Mouse (Mus musculus) stomach, postnatal 0 days (tissue): ENCODE measurements around the gene Limk1. TPM values are rescaled to one million over a fixed set of nuclear protein-coding genes. Genes with fewer than 3 reads are reported as not detected.
A peak's percentile ranks its signal among the peaks of the same experiment; 100 is the strongest.

ENCODE experiments used
- ATAC-seq: fragments of 200-750 bp; cut with Nextera tagmentation; 2 replicates; pipeline ENCODE4 v1.8.0; 2017; ENCODE audit not compliant: low FRiP score, low TSS enrichment
- DNase-seq: peaks from one replicate; pipeline ENCODE4 v3.0.0-alpha.2; 2016; ENCODE audit warnings: low spot score
- H3K27ac ChIP-seq: fragments of 300-500 bp; sonication (generic); replicated peaks from 2 replicates; pipeline ENCODE4 v1.5.1; 2014; ENCODE audit warnings: mild to moderate bottlenecking, control low read depth
- H3K27me3 ChIP-seq: fragments of 300-500 bp; sonication (generic); 2 replicates; pipeline ENCODE4 v1.6.1; 2014; ENCODE audit warnings: low read length; ENCODE audit not compliant: control insufficient read depth, insufficient read depth
- H3K36me3 ChIP-seq: fragments of 300-500 bp; sonication (generic); 2 replicates; pipeline ENCODE4 v1.6.1; 2014; ENCODE audit warnings: low read length, mixed read lengths; ENCODE audit not compliant: control insufficient read depth, insufficient read depth
- H3K4me1 ChIP-seq: fragments of 300-500 bp; sonication (generic); replicated peaks from 2 replicates; pipeline ENCODE4 v1.6.1; 2014; ENCODE audit warnings: antibody characterized with exemption; ENCODE audit not compliant: control insufficient read depth, insufficient read depth
- H3K4me2 ChIP-seq: fragments of 300-500 bp; sonication (generic); replicated peaks from 2 replicates; pipeline ENCODE4 v1.6.1; 2014; ENCODE audit warnings: low read depth, mild to moderate bottlenecking, control low read depth, moderate library complexity
- H3K4me3 ChIP-seq: fragments of 300-500 bp; sonication (generic); 2 replicates; pipeline ENCODE4 v1.5.1; 2014; ENCODE audit warnings: low read depth, low read length, control low read depth
- H3K9ac ChIP-seq: fragments of 300-500 bp; sonication (generic); 2 replicates; pipeline ENCODE4 v1.6.1; 2014; ENCODE audit warnings: mild to moderate bottlenecking, low read length, control low read depth, mixed read lengths
- H3K9me3 ChIP-seq: fragments of 300-500 bp; sonication (generic); 2 replicates; pipeline ENCODE4 v1.6.1; 2016; ENCODE audit warnings: low read length; ENCODE audit not compliant: control insufficient read depth
- CTCF ChIP-seq: IDR thresholded peaks from 2 replicates; pipeline ENCODE4 v1.5.1; 2016; ENCODE audit warnings: antibody characterized with exemption, low read depth, mild to moderate bottlenecking, moderate library complexity
- EP300 ChIP-seq: optimal IDR thresholded peaks from 2 replicates; pipeline ENCODE3; 2016; ENCODE audit warnings: antibody characterized with exemption
- WGBS: fragments of 180-500 bp; shearing (Covaris S2); extraction: QIAGEN DNeasy Blood & Tissue Kit; methylation state at CpG from one replicate; pipeline ENCODE4 v1.1.7; 2014; 5-methylcytosine and 5-hydroxymethylcytosine counted together
- polyA plus RNA-seq: library from polyadenylated mRNA; unstranded; fragments of >200 nt; fragmentation: Nextera tagmentation; extraction: Ambion mirVana; gene quantifications from 2 replicates; pipeline ENCODE4 v1.2.1, GENCODE M21; 2015

Gene Limk1
- polyA plus RNA-seq, 1 experiment from 2014 or later, result 1.9 TPM

DNA sequence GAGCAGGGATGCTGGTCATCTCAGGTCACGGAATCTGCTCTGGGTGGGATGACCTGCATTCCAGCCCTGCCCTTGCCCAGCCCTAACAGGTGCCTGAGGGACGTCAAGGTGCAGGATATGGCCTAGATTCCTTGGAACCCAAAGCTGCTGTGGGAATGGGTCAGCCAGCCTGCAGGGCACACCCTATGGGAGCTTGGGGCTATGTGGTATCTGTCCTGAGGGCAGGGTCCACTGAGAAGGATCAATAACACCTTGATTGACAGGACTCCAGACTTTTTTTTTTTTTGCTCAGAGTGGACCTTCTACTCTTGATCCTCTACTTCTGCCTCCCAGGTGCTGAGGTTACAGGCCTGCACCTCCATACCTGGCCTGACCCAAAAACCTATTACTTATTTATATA lies 41.0 kb downstream of the Limk1 start:
- Histone ChIP-seq H3K4me2 (no peak overlapping the region), H3K9me3 (no peaks in the 10 kb centered on the region), H3K4me1 (0 out of 2 replicates have a peak, but pooled peaks cover 3% of the 10 kb centered on the region), H3K27ac (no peak overlapping the region), H3K9ac (no peak overlapping the region), H3K36me3 (no peaks in the 10 kb centered on the region), H3K4me3 (no peak overlapping the region), H3K27me3 (no peaks in the 10 kb centered on the region)
- no peak for DNase-seq
- WGBS, result 73% methylated on average over 2 of the region's 2 CpGs
- TF ChIP-seq EP300 (no peak), CTCF (no peak)
- no peak for ATAC-seq

DNA sequence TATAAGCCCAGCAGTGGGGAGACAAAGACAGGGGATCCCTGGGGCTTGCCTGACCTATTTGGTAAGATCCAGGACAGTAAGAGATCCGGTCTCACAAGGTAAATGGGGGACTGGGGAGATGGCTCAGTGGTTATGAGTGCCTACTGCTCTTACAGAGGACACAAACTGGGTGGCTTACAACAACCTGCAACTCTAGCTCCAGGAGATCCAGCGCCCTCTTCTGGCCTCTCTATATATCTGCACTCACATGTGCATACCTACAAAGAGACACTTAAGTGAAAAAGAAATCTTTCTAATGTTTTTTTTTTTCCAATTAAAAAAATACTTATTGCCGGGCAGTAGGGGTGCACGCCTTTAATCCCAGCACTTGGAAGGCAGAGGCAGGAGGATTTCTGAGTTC lies 41.9 kb downstream of the Limk1 start:
- TF ChIP-seq EP300, result no peak
- TF ChIP-seq CTCF, result no peak
- WGBS, result 80% methylated on average over 4 of the region's 4 CpGs
- Histone ChIP-seq H3K4me1 (0 out of 2 replicates have a peak, but pooled peaks cover 3% of the 10 kb centered on the region), H3K27ac (no peak overlapping the region), H3K9ac (no peak overlapping the region), H3K9me3 (no peaks in the 10 kb centered on the region), H3K27me3 (no peaks in the 10 kb centered on the region), H3K36me3 (no peaks in the 10 kb centered on the region), H3K4me3 (no peak overlapping the region), H3K4me2 (no peak overlapping the region)
- ATAC-seq (no peak), DNase-seq (no peak)

DNA sequence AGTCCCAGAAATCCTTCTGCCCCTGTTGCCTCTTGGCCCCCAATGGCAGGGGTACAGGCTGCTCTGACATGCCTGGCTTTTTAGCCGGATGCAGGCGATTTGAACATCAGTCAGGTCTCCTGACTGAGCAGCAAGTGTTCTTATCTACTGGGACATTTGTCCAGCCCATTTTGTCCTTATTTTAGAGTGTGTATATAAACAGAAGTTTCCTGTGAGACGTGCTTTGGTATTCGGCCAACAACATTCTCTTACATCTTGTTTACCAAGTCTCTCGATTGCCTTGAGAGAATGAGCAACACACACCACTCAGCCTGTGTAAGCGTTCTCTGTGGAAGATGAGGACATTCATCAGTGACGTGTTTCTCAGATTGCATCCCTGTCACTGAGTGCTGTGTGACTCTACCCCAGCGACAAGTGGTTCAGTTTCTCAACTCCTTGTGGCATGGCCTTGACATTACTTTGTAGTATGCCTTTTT lies 43.7 kb downstream of the Limk1 start:
- 0 out of 2 replicates have a peak, but pooled peaks cover 3% of the 10 kb centered on the region for H3K4me1 ChIP-seq
- H3K9ac ChIP-seq, result no peak overlapping the region
- TF ChIP-seq CTCF, result no peak
- no peak for TF ChIP-seq EP300
- H3K4me3 ChIP-seq, result no peak overlapping the region
- 15% methylated on average over 8 of the region's 8 CpGs for WGBS
- DNase-seq (no peak), ATAC-seq (peak; percentile 72; the same call in 1 of the 2 replicates)
- H3K27ac ChIP-seq, result peak overlapping the region; percentile 61
- no peak overlapping the region for H3K4me2 ChIP-seq
- no peaks in the 10 kb centered on the region for H3K36me3 ChIP-seq
- no peaks in the 10 kb centered on the region for H3K9me3 ChIP-seq
- H3K27me3 ChIP-seq, result no peaks in the 10 kb centered on the region

DNA sequence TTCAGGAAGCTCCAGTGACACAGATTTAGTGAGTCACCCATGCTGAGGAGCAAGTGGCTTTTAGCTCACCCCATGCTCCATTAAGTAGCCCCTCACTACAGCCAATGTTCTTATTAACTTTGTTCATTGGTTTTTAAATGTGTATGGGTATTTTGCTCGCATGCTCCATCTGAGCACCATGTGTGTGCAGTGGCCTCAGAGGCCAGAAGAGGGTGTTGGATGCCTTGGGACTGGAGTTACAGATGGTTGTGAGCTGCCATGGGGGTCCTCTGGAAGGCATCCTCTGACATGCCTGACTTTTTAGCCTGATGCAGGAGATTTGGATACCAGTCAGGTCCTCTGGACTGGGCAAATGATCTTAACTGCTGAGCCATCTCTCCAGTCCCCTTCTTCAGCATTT lies 44.3 kb downstream of the Limk1 start:
- TF ChIP-seq CTCF (peak; percentile 44), EP300 (no peak)
- peak overlapping the region; percentile 61; the same call in 1 of the 2 replicates for H3K27ac ChIP-seq
- ATAC-seq, result no peak
- no peak for DNase-seq
- H3K9me3 ChIP-seq, result no peaks in the 10 kb centered on the region
- 0 out of 2 replicates have a peak, but pooled peaks cover 3% of the 10 kb centered on the region for H3K4me1 ChIP-seq
- no peaks in the 10 kb centered on the region for H3K36me3 ChIP-seq
- H3K4me2 ChIP-seq, result no peak overlapping the region
- H3K27me3 ChIP-seq, result no peaks in the 10 kb centered on the region
- H3K9ac ChIP-seq, result no peak overlapping the region
- 95% methylated on average over 1 of the region's 1 CpGs for WGBS
- no peak overlapping the region for H3K4me3 ChIP-seq

DNA sequence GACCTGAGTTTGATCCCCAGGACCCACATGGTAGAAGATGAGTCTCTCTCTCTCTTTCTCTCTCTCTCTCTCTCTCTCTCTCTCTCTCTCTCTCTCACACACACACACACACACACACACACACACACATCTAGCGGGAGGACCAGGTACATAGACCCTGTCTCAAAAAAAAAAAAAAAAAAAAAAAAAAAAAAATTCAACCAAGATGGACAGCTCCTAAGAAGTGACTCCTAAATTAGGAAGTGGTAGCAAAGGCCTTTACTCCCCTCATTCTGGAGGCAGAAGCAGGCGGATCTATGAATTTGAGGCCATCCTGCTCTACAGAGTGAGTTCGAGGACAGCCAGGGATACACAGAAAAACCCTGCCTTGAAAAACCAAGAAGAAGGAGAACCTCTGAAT lies 48.0 kb downstream of the Limk1 start:
- Histone ChIP-seq H3K27ac (no peak overlapping the region), H3K27me3 (no peaks in the 10 kb centered on the region), H3K9me3 (no peaks in the 10 kb centered on the region), H3K4me1 (0 out of 2 replicates have a peak, but pooled peaks cover 3% of the 10 kb centered on the region), H3K9ac (no peak overlapping the region), H3K36me3 (peaks cover 1% of the 10 kb centered on the region; the same call in 1 of the 2 replicates), H3K4me2 (no peak overlapping the region), H3K4me3 (no peak overlapping the region)
- 92% methylated on average over 3 of the region's 3 CpGs for WGBS
- TF ChIP-seq CTCF, result no peak
- no peak for TF ChIP-seq EP300
- no peak for DNase-seq
- no peak for ATAC-seq

DNA sequence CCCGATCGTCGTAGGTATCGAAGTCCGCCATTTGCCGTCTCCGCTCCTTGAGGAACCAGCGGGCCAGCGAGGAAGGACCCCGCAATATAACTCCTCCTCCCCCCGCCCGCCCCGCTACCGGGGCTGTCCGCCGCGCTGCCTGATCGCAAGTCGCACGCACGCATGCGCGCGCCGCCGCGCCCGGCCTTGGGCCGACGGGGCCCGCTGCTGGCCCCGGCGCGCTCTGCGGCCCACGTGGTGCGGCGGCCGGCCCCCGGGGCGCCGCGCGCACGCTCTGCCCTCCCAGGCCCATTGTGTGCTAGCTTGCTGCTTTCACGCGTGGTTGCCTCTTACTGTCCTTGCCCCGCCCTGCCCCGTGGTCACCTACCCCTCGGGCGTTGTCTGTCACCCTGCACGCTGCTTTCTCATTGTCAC lies 49.1 kb downstream of the Limk1 start, which contains the start of gene Eif4h:
Eif4h (minus strand) TSS at position 222 of the 414 bp plus-strand sequence.
- Histone ChIP-seq H3K9me3 (no peaks in the 10 kb centered on the region), H3K9ac (peak within 1 kb of the TSS; percentile 99), H3K4me2 (peak within 1 kb of the TSS; percentile 75), H3K36me3 (peaks cover 4% of the 10 kb centered on the region; the same call in 1 of the 2 replicates), H3K4me1 (no peaks in the 10 kb centered on the region), H3K4me3 (peak within 1 kb of the TSS; percentile 98), H3K27me3 (no peaks in the 10 kb centered on the region), H3K27ac (peak within 1 kb of the TSS; percentile 98)
- DNase-seq, result peak; percentile 98
- TF ChIP-seq EP300 (no peak), CTCF (no peak)
- 0% methylated on average over 36 of the region's 52 CpGs for WGBS
- ATAC-seq, result peak; percentile 92
